Mouse (Mus musculus) heart, adult 18-20 months (tissue): ENCODE measurements around the gene Gm49388. TPM values are rescaled to one million over a fixed set of nuclear protein-coding genes. Genes with fewer than 3 reads are reported as not detected.
"Not testable (repeated sequence)": the region's sequence is repeated elsewhere in the genome, so short reads cannot be mapped to it uniquely, and the experiment has no call there.

Source experiments
- DNase-seq, 2 experiments: peaks; one replicate each; pipeline ENCODE4 v3.0.0; 2021 to 2022; ENCODE audit warnings: mixed read lengths in 1 of 2
- total RNA-seq, 2 experiments: library from RNA; stranded (reverse); gene quantifications; 2 replicates each; pipeline ENCODE4 v1.2.3; 2021

Gene Gm49388
- total RNA-seq, 2 experiments from 2014 or later: 2.5 to 2.6 TPM

DNA sequence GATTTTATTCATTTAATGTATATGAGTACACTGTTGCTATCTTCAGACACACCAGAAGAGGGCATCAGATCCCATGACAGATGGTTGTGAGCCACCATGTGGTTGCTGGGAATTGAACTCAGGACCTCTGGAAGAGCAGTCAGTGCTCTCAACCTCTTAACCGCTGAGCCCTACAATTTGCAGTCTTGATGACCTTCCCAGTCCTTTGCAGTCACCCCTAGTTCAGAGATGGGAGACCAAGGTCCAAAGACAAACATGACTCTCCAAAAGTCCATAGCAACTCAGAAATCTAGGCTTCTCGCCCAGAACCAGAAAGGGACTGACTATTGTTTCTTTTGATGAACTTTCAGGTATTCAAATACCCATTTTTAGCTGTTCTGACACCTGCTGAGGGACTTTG lies 54.6 kb downstream of the Gm49388 start:
- DNase-seq: not testable (repeated sequence)

DNA sequence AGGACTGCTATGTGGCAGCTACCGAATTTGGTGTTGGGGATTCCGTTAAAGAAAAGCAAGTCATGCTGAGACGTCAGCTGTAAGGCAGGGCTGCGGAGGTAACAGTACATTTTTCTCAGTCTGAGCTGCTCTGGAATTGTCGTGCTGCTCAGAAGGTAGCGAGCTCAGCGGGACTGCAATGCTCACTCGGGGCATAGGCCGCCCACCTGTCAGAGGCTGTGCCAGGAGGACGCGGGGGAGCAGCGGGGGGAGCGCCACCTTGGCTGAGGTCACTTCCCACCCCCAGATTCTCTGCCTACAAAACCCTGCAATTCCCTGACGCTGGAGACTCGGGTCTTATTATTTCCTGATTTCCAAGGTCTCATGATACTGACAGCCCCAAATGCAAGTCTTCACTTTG lies 55.5 kb downstream of the Gm49388 start:
- peak in 1 of 2 experiments; percentile 55 for DNase-seq

GRCm38 (mm10) chr7:127841340-127842000 lies 56.1 kb downstream of the Gm49388 start:
- DNase-seq: peak; percentile 95 to 96

- peak; percentile 88 to 90 for DNase-seq
Observed at GRCm38 (mm10) chr7:127842001-127842718, 56.8 kb downstream of the Gm49388 start.

GRCm38 (mm10) chr7:127849973-127850875 lies 64.8 kb downstream of the Gm49388 start:
- DNase-seq: peak; percentile 19 to 27

DNA sequence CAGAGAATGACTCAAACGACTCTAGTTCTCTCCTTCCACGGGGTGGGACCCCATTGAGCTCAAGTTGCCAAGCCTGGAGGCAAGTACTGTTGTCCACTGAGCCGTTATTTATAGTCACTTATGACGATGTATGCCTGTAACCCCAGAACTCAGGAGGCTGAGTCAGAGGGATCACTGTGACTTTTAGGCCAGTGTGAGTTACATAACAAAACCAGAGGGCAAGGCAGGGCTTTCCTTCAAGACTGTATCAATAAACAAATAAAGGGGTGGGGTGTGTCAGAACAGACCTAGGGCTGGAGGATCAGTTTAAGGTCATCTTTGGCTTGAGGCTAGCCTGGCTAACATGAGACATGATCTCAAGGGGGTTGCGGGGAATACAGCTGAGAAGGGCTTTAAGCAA lies 65.5 kb downstream of the Gm49388 start:
- DNase-seq: peak; percentile 22 to 38

Other genes with a start within 250 kb of the Gm49388 start
- gene Tmem265, start 224.2 kb upstream of the Gm49388 start, total RNA-seq: not detected
- 10 to 100 TPM; 14.9 to 16.4 TPM for gene Phkg2, start 212.3 kb upstream of the Gm49388 start, total RNA-seq
- 10 to 100 TPM; 12.6 to 15.4 TPM for gene Ccdc189, start 197.0 kb upstream of the Gm49388 start, total RNA-seq
- 10 to 100 TPM; 41.0 to 42.8 TPM for gene Rnf40, start 196.8 kb upstream of the Gm49388 start, total RNA-seq
- gene Zfp629, start 169.8 kb upstream of the Gm49388 start, total RNA-seq: 10 to 100 TPM; 16.5 TPM
- 10 to 100 TPM; 34.1 to 35.4 TPM for gene Bcl7c, start 76.7 kb upstream of the Gm49388 start, total RNA-seq
- 1 to 10 TPM; 8.8 to 9.7 TPM for gene Ctf1, start 72.9 kb upstream of the Gm49388 start, total RNA-seq
- not detected for gene Ctf2, start 53.4 kb upstream of the Gm49388 start, total RNA-seq
- gene Fbxl19, start 41.1 kb upstream of the Gm49388 start, total RNA-seq: 1 to 10 TPM; 3.3 to 4.0 TPM
- gene Orai3, start 15.8 kb upstream of the Gm49388 start, total RNA-seq: 10 to 100 TPM; 20.5 to 26.4 TPM
- gene Setd1a, start 8.9 kb upstream of the Gm49388 start, total RNA-seq: 10 to 100 TPM; 15.8 to 19.5 TPM
- 10 to 100 TPM; 10.8 to 13.9 TPM for gene Hsd3b7, start 15.0 kb downstream of the Gm49388 start, total RNA-seq
- gene Stx4a, start 38.7 kb downstream of the Gm49388 start, total RNA-seq: 10 to 100 TPM; 66.5 to 67.0 TPM
- under 1 TPM; 0.30 to 0.72 TPM for gene Stx1b, start 38.9 kb downstream of the Gm49388 start, total RNA-seq
- 10 to 100 TPM; 16.7 to 17.9 TPM for gene Zfp646, start 90.6 kb downstream of the Gm49388 start, total RNA-seq
- 1 to 10 TPM; 3.4 to 4.1 TPM for gene Zfp668, start 91.2 kb downstream of the Gm49388 start, total RNA-seq
- gene Prss53, start 105.4 kb downstream of the Gm49388 start, total RNA-seq: 1 to 10 TPM in 1 of 2 experiments, under 1 TPM in 1; 0.52 to 1.3 TPM
- gene Gm21974, start 109.8 kb downstream of the Gm49388 start, total RNA-seq: under 1 TPM in 1 of 2 experiments, not detected in 1; 0.27 TPM
- gene Vkorc1, start 110.0 kb downstream of the Gm49388 start, total RNA-seq: 10 to 100 TPM; 19.3 to 20.8 TPM
- 100 to 1,000 TPM; 119 to 128 TPM for gene Bckdk, start 118.5 kb downstream of the Gm49388 start, total RNA-seq
- gene Kat8, start 126.9 kb downstream of the Gm49388 start, total RNA-seq: 10 to 100 TPM; 14.1 to 14.6 TPM
- under 1 TPM in 1 of 2 experiments, not detected in 1; 0.26 TPM for gene Prss8, start 144.5 kb downstream of the Gm49388 start, total RNA-seq
- 1 to 10 TPM; 8.5 to 9.3 TPM for gene Prss36, start 161.1 kb downstream of the Gm49388 start, total RNA-seq
- 100 to 1,000 TPM; 108 to 156 TPM for gene Fus, start 181.8 kb downstream of the Gm49388 start, total RNA-seq
- 10 to 100 TPM in 1 of 2 experiments, 1 to 10 TPM in 1; 9.0 to 10.5 TPM for gene Pycard, start 208.3 kb downstream of the Gm49388 start, total RNA-seq
- gene Trim72, start 218.3 kb downstream of the Gm49388 start, total RNA-seq: 100 to 1,000 TPM; 279 to 317 TPM